Mouse (Mus musculus) gastrocnemius, postnatal 25 days (tissue): ENCODE measurements around the gene Ankrd16. TPM values are rescaled to one million over a fixed set of nuclear protein-coding genes. Genes with fewer than 3 reads are reported as not detected.

Experiments
- total RNA-seq, 2 experiments: library from RNA; stranded (reverse); gene quantifications; 1 replicate in 1 of 2; 2 replicates in 1 of 2; pipeline ENCODE4 v1.2.3; 2021

The Ankrd16 gene
- total RNA-seq, 2 experiments from 2014 or later, result 25.1 to 25.5 TPM

Other genes starting within 250 kb of the Ankrd16 start
- gene Pfkfb3, start 223.8 kb upstream of the Ankrd16 start, total RNA-seq, result 100 to 1,000 TPM in 1 of 2 experiments, 10 to 100 TPM in 1; 46.4 to 185 TPM
- gene Rbm17, start 173.7 kb upstream of the Ankrd16 start, total RNA-seq, result 10 to 100 TPM; 44.1 to 55.2 TPM
- gene Gm17490, start 151.6 kb upstream of the Ankrd16 start, total RNA-seq, result not detected
- gene Il2ra, start 135.1 kb upstream of the Ankrd16 start, total RNA-seq, result under 1 TPM; 0.35 to 0.46 TPM
- 10 to 100 TPM; 24.7 to 26.6 TPM for gene Il15ra, start 72.6 kb upstream of the Ankrd16 start, total RNA-seq
- 10 to 100 TPM; 29.9 to 30.1 TPM for gene Fbh1, start 294 bp upstream of the Ankrd16 start, total RNA-seq